Mouse (Mus musculus): ENCODE results near the gene Timm10b. TPM values are rescaled to one million over a fixed set of nuclear protein-coding genes. Genes with fewer than 3 reads are reported as not detected.

Gene Timm10b
- polyA plus RNA-seq, 1 experiment from 2014 or later = 236 TPM

DNA sequence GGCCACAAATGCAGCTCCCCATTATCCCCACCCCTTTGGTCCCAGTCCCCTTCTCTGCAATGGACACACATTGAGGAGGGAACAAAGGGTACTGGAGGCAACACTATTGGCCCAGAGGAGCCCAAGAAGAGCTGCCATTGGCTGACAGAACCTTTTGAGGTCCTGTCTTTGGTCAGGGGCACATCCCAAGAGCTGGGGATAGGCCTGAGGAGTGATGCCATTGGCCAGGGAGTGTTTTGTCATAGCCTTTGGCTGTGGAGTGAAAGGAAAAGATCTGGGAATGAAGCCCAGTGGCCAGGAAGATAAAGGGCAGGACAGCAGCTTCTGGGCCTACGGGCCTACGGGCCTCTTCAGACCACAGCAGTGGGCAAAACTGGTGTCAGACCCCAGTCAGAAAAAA, 4.1 kb upstream of the Timm10b start:
- Histone ChIP-seq H3K27me3 (replicated peaks; ENCODE audit: insufficient read depth, low read length) (no peaks in the 10 kb centered on the region), H3K9me3 (ENCODE audit: low read length) (no peaks in the 10 kb centered on the region), H3K36me3 (ENCODE audit: insufficient read depth, low read length) (0 out of 2 replicates have a peak, but pooled peaks cover 7% of the 10 kb centered on the region), H3K4me3 (ENCODE audit: low read depth, low read length) (no peak overlapping the region), H3K4me1 (ENCODE audit: insufficient read depth, low read depth, low read length) (peaks cover 18% of the 10 kb centered on the region; the same call in 1 of the 2 replicates), H3K9ac (replicated peaks; ENCODE audit: low read depth) (no peak overlapping the region), H3K4me2 (replicated peaks; ENCODE audit: low read depth, low read length) (no peak overlapping the region), H3K27ac (ENCODE audit: low read length) (no peak overlapping the region)
- DNase-seq (ENCODE audit: low spot score) (no peak), ATAC-seq (no peak)
- WGBS = 89% methylated on average over 2 of the region's 2 CpGs
- TF ChIP-seq EP300 (IDR thresholded peaks at IDR 0.05) (no peak), CTCF (IDR thresholded peaks at IDR 0.05) (no peak)

DNA sequence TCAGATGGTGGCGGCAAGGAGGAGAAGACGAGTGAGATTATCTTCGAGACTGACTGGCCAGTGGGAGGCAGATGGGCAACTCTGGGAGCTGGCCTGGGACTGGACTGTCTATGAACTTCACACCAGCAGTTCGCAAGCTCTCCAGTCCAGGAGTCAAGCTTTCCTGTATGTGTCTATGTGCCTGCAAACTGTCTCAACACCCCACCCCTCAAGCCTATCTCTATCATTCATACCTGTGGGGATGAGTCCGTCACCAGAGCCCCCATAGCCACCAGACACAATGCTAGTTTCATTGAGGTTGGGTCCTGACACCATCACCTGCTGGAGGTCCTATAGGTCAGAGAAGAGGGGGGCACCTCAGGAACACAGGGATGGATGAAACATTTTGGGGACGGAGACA, 1.1 kb upstream of the Timm10b start:
- no peak overlapping the region; the same call in 1 of the 2 replicates for H3K4me2 ChIP-seq (replicated peaks; ENCODE audit: low read depth, low read length)
- no peak overlapping the region for H3K9ac ChIP-seq (replicated peaks; ENCODE audit: low read depth)
- H3K36me3 ChIP-seq (ENCODE audit: insufficient read depth, low read length) = 0 out of 2 replicates have a peak, but pooled peaks cover 7% of the 10 kb centered on the region
- no peak overlapping the region for H3K4me3 ChIP-seq (ENCODE audit: low read depth, low read length)
- 93% methylated on average over 6 of the region's 6 CpGs for WGBS
- H3K27me3 ChIP-seq (replicated peaks; ENCODE audit: insufficient read depth, low read length) = no peaks in the 10 kb centered on the region
- no peak overlapping the region for H3K27ac ChIP-seq (ENCODE audit: low read length)
- no peak for DNase-seq (ENCODE audit: low spot score)
- TF ChIP-seq CTCF (IDR thresholded peaks at IDR 0.05) (no peak), EP300 (IDR thresholded peaks at IDR 0.05) (no peak)
- H3K4me1 ChIP-seq (ENCODE audit: insufficient read depth, low read depth, low read length) = peaks cover 26% of the 10 kb centered on the region; the same call in 1 of the 2 replicates
- no peaks in the 10 kb centered on the region for H3K9me3 ChIP-seq (ENCODE audit: low read length)
- ATAC-seq = no peak

DNA sequence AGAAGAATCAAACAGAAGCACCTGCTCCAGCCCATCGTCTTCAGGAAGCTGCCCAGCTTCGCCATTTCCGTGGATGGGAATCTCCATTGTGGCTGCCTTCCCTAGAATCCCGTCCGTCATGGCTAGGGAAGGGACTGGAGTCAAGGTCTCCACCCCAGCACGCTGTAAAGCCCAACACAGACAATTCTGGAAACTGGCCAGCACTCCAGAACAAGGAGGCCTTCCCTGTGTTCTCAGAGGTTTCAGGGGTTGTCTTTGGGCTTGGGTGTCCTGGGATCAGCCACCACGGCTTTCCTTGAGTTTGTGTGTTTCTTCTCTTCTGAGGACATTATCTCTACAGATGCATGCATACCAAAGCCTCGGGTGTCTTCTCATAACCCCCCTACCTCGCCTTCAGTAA, 552 bp upstream of the Timm10b start:
- 43% methylated on average over 9 of the region's 9 CpGs for WGBS
- DNase-seq (ENCODE audit: low spot score) = no peak
- 0 out of 2 replicates have a peak, but pooled peaks cover 7% of the 10 kb centered on the region for H3K36me3 ChIP-seq (ENCODE audit: insufficient read depth, low read length)
- no peaks in the 10 kb centered on the region for H3K9me3 ChIP-seq (ENCODE audit: low read length)
- no peaks in the 10 kb centered on the region for H3K27me3 ChIP-seq (replicated peaks; ENCODE audit: insufficient read depth, low read length)
- peak overlapping the region; percentile 65; the same call in 1 of the 2 replicates for H3K4me3 ChIP-seq (ENCODE audit: low read depth, low read length)
- H3K4me1 ChIP-seq (ENCODE audit: insufficient read depth, low read depth, low read length) = peaks cover 23% of the 10 kb centered on the region; the same call in 1 of the 2 replicates
- H3K4me2 ChIP-seq (replicated peaks; ENCODE audit: low read depth, low read length) = peak overlapping the region; percentile 86
- ATAC-seq = no peak
- no peak overlapping the region for H3K9ac ChIP-seq (replicated peaks; ENCODE audit: low read depth)
- peak overlapping the region; percentile 81 for H3K27ac ChIP-seq (ENCODE audit: low read length)
- TF ChIP-seq EP300 (IDR thresholded peaks at IDR 0.05) = no peak
- TF ChIP-seq CTCF (IDR thresholded peaks at IDR 0.05) = no peak

GRCm38 (mm10) chr7:105640233-105640893, 507 bp downstream of the Timm10b start, which contains the start of the genes Arfip2 and Gm45799:
Arfip2 (minus strand) TSS chr7:105640416.
Gm45799 (plus strand) TSS chr7:105640552.
- TF ChIP-seq CTCF (IDR thresholded peaks at IDR 0.05) (no peak), EP300 (IDR thresholded peaks at IDR 0.05) (no peak)
- H3K27ac ChIP-seq (ENCODE audit: low read length) = peak within 1 kb of the TSS; percentile 91
- 1% methylated on average over 45 of the region's 45 CpGs for WGBS
- DNase-seq (ENCODE audit: low spot score) = peak; percentile 99
- H3K9me3 ChIP-seq (ENCODE audit: low read length) = no peaks in the 10 kb centered on the region
- H3K27me3 ChIP-seq (replicated peaks; ENCODE audit: insufficient read depth, low read length) = no peaks in the 10 kb centered on the region
- peaks cover 20% of the 10 kb centered on the region; the same call in 1 of the 2 replicates for H3K4me1 ChIP-seq (ENCODE audit: insufficient read depth, low read depth, low read length)
- H3K36me3 ChIP-seq (ENCODE audit: insufficient read depth, low read length) = 0 out of 2 replicates have a peak, but pooled peaks cover 7% of the 10 kb centered on the region
- peak within 1 kb of the TSS; percentile 65 for H3K4me3 ChIP-seq (ENCODE audit: low read depth, low read length)
- peak; percentile 98 for ATAC-seq
- peak within 1 kb of the TSS; percentile 63 for H3K9ac ChIP-seq (replicated peaks; ENCODE audit: low read depth)
- peak within 1 kb of the TSS; percentile 86 for H3K4me2 ChIP-seq (replicated peaks; ENCODE audit: low read depth, low read length)

DNA sequence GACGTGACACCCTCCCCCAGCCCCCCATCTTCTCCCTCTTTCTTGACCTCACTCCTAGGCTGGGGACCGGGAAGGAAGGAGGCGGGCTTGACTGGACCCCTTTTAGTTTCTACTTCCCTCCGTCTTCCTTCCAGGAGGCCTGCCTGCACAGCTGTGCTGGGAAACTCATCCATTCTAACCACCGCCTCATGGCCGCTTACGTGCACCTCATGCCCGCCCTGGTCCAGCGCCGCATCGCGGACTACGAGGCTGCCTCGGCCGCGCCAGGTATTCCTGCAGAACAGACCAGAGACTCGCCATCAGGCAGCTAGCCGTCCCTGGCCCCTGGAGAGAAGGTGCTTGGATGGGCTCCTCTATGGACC, 1.0 kb downstream of the Timm10b start:
- no peak; the same call in 1 of the 2 replicates for ATAC-seq

GRCm38 (mm10) chr7:105641936-105642335, 2.1 kb downstream of the Timm10b start:
- DNase-seq (ENCODE audit: low spot score) (no peak), ATAC-seq (no peak)
- H3K4me3 ChIP-seq (ENCODE audit: low read depth, low read length) = no peak overlapping the region
- no peaks in the 10 kb centered on the region for H3K9me3 ChIP-seq (ENCODE audit: low read length)
- no peak for TF ChIP-seq CTCF (IDR thresholded peaks at IDR 0.05)
- no peak for TF ChIP-seq EP300 (IDR thresholded peaks at IDR 0.05)
- no peaks in the 10 kb centered on the region for H3K27me3 ChIP-seq (replicated peaks; ENCODE audit: insufficient read depth, low read length)
- no peak overlapping the region for H3K4me2 ChIP-seq (replicated peaks; ENCODE audit: low read depth, low read length)
- WGBS = 49% methylated on average over 3 of the region's 3 CpGs
- no peak overlapping the region for H3K9ac ChIP-seq (replicated peaks; ENCODE audit: low read depth)
- peaks cover 20% of the 10 kb centered on the region; the same call in 1 of the 2 replicates for H3K4me1 ChIP-seq (ENCODE audit: insufficient read depth, low read depth, low read length)
- 0 out of 2 replicates have a peak, but pooled peaks cover 5% of the 10 kb centered on the region for H3K36me3 ChIP-seq (ENCODE audit: insufficient read depth, low read length)
- H3K27ac ChIP-seq (ENCODE audit: low read length) = peak overlapping the region; percentile 91

More for the DNA sequence above, 1.0 kb downstream of the Timm10b start:
- no peaks in the 10 kb centered on the region for H3K27me3 ChIP-seq (replicated peaks; ENCODE audit: insufficient read depth, low read length)
- H3K9me3 ChIP-seq (ENCODE audit: low read length) = no peaks in the 10 kb centered on the region
- peak overlapping the region; percentile 41 for H3K9ac ChIP-seq (replicated peaks; ENCODE audit: low read depth)
- H3K36me3 ChIP-seq (ENCODE audit: insufficient read depth, low read length) = 0 out of 2 replicates have a peak, but pooled peaks cover 7% of the 10 kb centered on the region
- peak overlapping the region; percentile 91 for H3K27ac ChIP-seq (ENCODE audit: low read length)
- H3K4me2 ChIP-seq (replicated peaks; ENCODE audit: low read depth, low read length) = peak overlapping the region; percentile 86
- DNase-seq (ENCODE audit: low spot score) = peak; percentile 40
- H3K4me1 ChIP-seq (ENCODE audit: insufficient read depth, low read depth, low read length) = peaks cover 20% of the 10 kb centered on the region; the same call in 1 of the 2 replicates
- H3K4me3 ChIP-seq (ENCODE audit: low read depth, low read length) = peak overlapping the region; percentile 65
- TF ChIP-seq EP300 (IDR thresholded peaks at IDR 0.05) (no peak), CTCF (IDR thresholded peaks at IDR 0.05) (peak; percentile 22)
- 2% methylated on average over 18 of the region's 18 CpGs for WGBS
